Mouse (Mus musculus) erythroid progenitor cell, adult 5-6 weeks (primary cell): ENCODE measurements around the gene Phactr3. TPM values are rescaled to one million over a fixed set of nuclear protein-coding genes. Genes with fewer than 3 reads are reported as not detected.

Experiments
- ATAC-seq: replicated peaks from 2 replicates; pipeline ENCODE4 v1.8.0; 2016; ENCODE audit warnings: moderate number of reproducible peaks, mild to moderate bottlenecking, moderate TSS enrichment, inconsistent platforms; ENCODE audit not compliant: poor library complexity, low FRiP score, severe bottlenecking
- total RNA-seq, 2 experiments: library from RNA; stranded (forward) in 1 of 2; stranded (reverse) in 1 of 2; fragments of 150-400 nt in 1 of 2; fragments of 186-747, 209-891 nt in 1 of 2; gene quantifications; 2 replicates each; pipeline versions ENCODE4 v1.2.3 to v1.2.4; 2015 to 2017; ENCODE audit warnings: low replicate concordance in 2 of 2

The Phactr3 gene
- total RNA-seq, 2 experiments from 2014 or later = not detected

DNA sequence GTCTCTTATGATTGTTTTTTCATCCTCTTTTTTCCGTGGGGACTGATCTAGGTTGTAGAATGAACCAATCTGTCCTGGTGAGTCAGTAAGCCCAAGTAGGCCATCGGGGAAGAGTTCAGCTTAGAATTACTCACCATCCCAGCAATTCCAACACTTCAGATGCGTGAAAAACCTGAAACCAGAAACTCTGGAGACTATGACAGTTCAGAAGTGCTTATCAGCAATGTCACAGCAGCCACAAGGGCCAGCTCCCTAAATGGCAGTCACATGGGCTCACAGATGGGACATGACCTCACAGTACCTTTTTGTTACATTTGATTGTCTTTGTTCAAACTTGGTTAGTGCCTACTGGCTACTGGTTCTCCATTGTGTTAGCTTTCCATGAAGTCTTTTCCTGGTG lies 124.2 kb downstream of the Phactr3 start:
- no peak for ATAC-seq

GRCm38 (mm10) chr2:178244866-178245265 lies 126.1 kb downstream of the Phactr3 start:
- ATAC-seq = no peak

- no peak for ATAC-seq
These were observed 127.1 kb downstream of the Phactr3 start for GRCm38 (mm10) chr2:178245841-178246240.

GRCm38 (mm10) chr2:178246767-178247166 lies 128.0 kb downstream of the Phactr3 start:
- ATAC-seq = no peak

DNA sequence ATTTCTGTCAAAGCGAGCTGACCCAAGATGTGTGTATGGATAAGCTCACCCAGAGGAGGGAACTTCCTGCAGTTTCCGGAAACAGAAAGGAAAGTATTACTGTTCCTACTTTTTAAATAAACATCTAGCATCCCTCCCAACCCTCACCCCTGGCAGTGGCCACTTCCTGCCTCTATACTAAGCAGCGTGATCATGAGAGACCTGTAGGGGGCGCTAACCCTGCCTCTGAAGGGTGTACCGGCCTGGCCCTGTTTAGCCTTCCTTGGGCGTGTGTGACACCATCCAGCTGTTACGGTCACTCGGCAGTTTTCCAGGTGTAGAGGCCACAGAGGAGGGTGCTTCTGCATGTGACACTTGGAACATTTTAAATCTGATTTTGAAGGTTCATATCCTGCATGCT lies 128.5 kb downstream of the Phactr3 start:
- no peak for ATAC-seq

DNA sequence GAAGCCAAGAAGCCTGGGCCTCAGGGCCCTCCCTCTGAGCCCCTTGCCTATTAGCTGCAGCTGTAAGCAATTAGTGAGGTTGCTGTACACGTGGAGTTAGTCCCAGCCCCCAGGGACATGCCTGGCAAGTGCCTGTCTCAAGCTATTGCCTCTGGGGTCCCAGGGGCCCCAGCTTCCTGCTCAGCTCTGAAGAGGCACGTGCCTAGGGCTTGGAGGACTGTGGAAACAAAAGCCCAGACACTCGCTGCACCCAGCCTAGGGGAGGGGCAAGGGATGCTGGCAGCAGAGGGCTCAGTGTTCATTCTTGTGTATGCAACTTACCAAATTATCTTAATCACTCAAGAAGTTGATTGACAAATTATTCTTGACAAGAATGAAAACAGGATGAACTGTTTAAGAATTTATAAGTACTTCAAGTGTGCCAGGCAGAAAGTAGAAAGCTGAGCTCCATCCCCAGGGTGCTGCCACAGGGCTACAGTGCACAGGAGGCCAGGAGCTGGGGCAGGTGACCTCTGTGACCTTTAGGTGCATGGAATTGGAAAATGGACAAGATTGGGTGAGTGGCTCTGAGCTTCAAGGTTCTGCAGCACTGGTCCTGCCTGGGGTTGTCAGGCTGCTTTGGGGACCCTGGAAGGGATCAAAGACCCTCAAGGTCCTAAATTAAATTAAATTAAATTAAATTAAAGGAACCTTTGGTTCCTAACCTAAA lies 138.5 kb downstream of the Phactr3 start:
- no peak for ATAC-seq

GRCm38 (mm10) chr2:178257986-178258555 lies 139.3 kb downstream of the Phactr3 start:
- no peak for ATAC-seq

- no peak for ATAC-seq
These were observed 144.3 kb downstream of the Phactr3 start for GRCm38 (mm10) chr2:178263055-178263454.

GRCm38 (mm10) chr2:178264389-178264788 lies 145.6 kb downstream of the Phactr3 start:
- ATAC-seq = no peak

GRCm38 (mm10) chr2:178265454-178265853 lies 146.7 kb downstream of the Phactr3 start:
- no peak for ATAC-seq

GRCm38 (mm10) chr2:178270794-178271193 lies 152.0 kb downstream of the Phactr3 start:
- ATAC-seq = no peak

GRCm38 (mm10) chr2:178272350-178272749 lies 153.6 kb downstream of the Phactr3 start:
- no peak for ATAC-seq

GRCm38 (mm10) chr2:178274126-178274525 lies 155.4 kb downstream of the Phactr3 start:
- no peak for ATAC-seq

GRCm38 (mm10) chr2:178277206-178277605 lies 158.4 kb downstream of the Phactr3 start:
- no peak for ATAC-seq

DNA sequence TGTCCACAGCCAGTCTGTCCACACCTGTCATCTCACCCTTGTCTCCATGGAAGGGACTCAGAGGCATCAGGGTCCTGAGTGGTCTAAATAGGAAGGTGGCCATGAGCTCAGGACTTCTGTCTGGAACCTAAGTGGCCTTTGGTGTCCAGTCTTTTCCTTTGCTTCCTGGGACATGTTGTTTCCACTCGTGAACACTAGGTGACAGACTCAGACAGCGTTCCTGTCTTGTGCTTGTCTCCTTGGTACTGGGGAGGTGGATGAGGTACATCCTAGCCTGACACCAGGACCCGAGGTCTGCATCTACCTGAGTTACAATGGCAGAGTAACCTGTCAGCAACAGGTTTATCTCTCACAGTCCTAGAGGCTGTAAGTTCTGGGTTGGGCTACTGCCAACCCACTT lies 162.4 kb downstream of the Phactr3 start:
- no peak for ATAC-seq

- ATAC-seq = no peak
These were observed 168.5 kb downstream of the Phactr3 start for GRCm38 (mm10) chr2:178287285-178287684.

- ATAC-seq = no peak
These were observed 169.9 kb downstream of the Phactr3 start for GRCm38 (mm10) chr2:178288666-178289065.

GRCm38 (mm10) chr2:178303453-178304187 lies 184.8 kb downstream of the Phactr3 start:
- ATAC-seq = no peak

DNA sequence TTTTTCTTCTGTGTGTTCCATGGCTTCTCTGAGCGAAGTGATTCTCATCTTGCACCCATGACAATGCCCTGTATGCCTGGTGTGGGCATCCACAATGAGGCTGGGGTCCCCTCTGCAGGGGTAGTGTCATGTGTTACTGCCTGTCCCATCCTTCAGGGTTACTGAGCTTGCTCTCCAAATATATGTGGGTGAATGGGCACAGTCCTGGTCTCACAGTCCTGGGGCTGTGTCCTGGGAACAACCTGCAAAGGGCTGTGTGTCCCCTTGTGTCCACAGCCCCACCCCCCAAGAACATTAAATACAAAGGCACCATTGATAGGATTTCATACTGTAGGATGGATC lies 185.4 kb downstream of the Phactr3 start:
- no peak for ATAC-seq

GRCm38 (mm10) chr2:178304669-178305068 lies 185.9 kb downstream of the Phactr3 start:
- ATAC-seq = no peak

GRCm38 (mm10) chr2:178313539-178313938 lies 194.8 kb downstream of the Phactr3 start:
- no peak for ATAC-seq
